ENCODE assay signal across 14 mouse cellular contexts in the genomic region with DNA sequence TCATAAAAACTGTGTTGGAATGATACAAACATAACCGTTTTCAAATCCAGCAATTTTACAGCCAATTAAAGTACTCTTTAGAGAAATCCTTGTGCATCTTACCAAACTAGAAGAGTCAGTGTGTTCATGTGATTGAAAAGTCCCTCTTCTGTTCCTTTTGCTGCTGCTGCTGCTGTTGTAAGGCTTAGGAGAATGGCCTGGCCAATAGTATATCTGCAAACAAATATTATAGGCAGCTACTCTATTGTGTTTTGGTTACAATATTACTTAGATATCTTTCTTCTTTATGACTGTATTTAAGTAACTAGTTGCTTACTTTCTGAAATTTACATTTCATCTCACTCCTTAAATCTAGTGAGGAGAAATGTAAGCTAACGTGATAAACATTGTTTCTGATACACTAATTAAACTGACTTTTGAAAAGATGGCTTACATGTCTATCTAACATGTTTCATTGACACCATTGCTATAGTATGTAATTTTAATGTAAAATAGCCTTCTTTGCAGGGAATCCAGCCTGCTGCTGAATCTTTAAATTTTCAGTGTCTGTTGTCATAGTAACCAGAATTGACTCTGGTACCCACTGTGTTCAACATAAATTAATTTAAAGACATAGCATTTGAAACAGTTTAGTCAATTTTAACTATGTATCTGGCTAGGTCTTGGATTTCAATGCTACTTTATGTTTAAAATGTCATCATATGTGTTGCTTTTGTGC.
A peak's percentile ranks its signal among the peaks of the same experiment; 100 is the strongest.
DNase-seq lines count a peak whose midpoint lies in the region; ATAC-seq and TF ChIP-seq lines count a peak whose summit lies in the region.
"Had no signal": no experiment of that assay in that cellular context is flagged by ENCODE, and none has a peak within 500 bp of the region (broad histone marks: within the 10 kb centered on the region; RNA-seq: fewer than 3 reads in every experiment).

No protein-coding gene starts in this region.

- peak; percentile 4 for DNase-seq in adrenal gland, adult 2 months
- no peak for DNase-seq in adrenal gland, postnatal 10 days
- no peak for DNase-seq in intestine, embryonic 14.5 days (ENCODE audit: low spot score)
- peak; percentile 73 for DNase-seq in brain, embryonic 14.5 days (ENCODE audit: low read depth)
- peak; percentile 51 for DNase-seq in hindbrain, postnatal 0 days (ENCODE audit: low spot score)
- no peak for DNase-seq in cerebellum, postnatal 4 days (ENCODE audit: low spot score in 2 of 2)
- no peak for DNase-seq in c-Kit-positive CD71-positive TER-119-positive erythroid progenitor cells, embryonic 14.5 days (ENCODE audit: low spot score)
- DNase-seq: cerebellum, adult 8-10 months; gastrocnemius, postnatal 36 days; lung, adult 18-20 months; right cerebral cortex, postnatal 14 days had no signal

- no peaks in the 10 kb centered on the region for H3K36me3 ChIP-seq in intestine, embryonic 14.5 days (ENCODE audit: control insufficient read depth, insufficient read depth, low read length)
- H3K36me3 ChIP-seq in intestine, postnatal 0 days (ENCODE audit: control insufficient read depth, insufficient read depth) = no peaks in the 10 kb centered on the region
- no peaks in the 10 kb centered on the region for H3K36me3 ChIP-seq in hindbrain, postnatal 0 days (ENCODE audit: insufficient read depth, low read length)

- peak overlapping the region; percentile 18 for H3K27ac ChIP-seq in intestine, embryonic 14.5 days (ENCODE audit: low read depth)
- H3K27ac ChIP-seq in intestine, postnatal 0 days (ENCODE audit: low read depth, low read length) = no peak overlapping the region
- H3K27ac ChIP-seq in hindbrain, postnatal 0 days = peak overlapping the region; percentile 32; the same call in 1 of the 2 replicates
- H3K27ac ChIP-seq: layer of hippocampus, adult 2 months; macrophage had no signal

- H3K4me1 ChIP-seq in intestine, embryonic 14.5 days (replicated peaks; ENCODE audit: control insufficient read depth, insufficient read depth, low read length) = peaks cover 3% of the 10 kb centered on the region; the same call in 1 of the 2 replicates
- no peaks in the 10 kb centered on the region for H3K4me1 ChIP-seq in intestine, postnatal 0 days (replicated peaks; ENCODE audit: control insufficient read depth, insufficient read depth, low read length)
- H3K4me1 ChIP-seq in hindbrain, postnatal 0 days (ENCODE audit: insufficient read depth, low read length) = no peaks in the 10 kb centered on the region

- no peaks in the 10 kb centered on the region for H3K9me3 ChIP-seq in intestine, embryonic 14.5 days (ENCODE audit: control insufficient read depth, low read length)
- H3K9me3 ChIP-seq in intestine, postnatal 0 days (ENCODE audit: control insufficient read depth) = no peaks in the 10 kb centered on the region
- H3K9me3 ChIP-seq in hindbrain, postnatal 0 days (ENCODE audit: low read length) = no peaks in the 10 kb centered on the region

- TF ChIP-seq CTCF in intestine, postnatal 0 days (IDR thresholded peaks at IDR 0.05; ENCODE audit: low read depth) = no peak
- no peak for TF ChIP-seq CTCF in brain, embryonic 14.5 days (IDR thresholded peaks at IDR 0.05; ENCODE audit: borderline replicate concordance, extremely low read depth, insufficient read depth, insufficient read length)
- no peak for TF ChIP-seq CTCF in hindbrain, postnatal 0 days (IDR thresholded peaks at IDR 0.05; ENCODE audit: low read depth)

- no peak overlapping the region for H3K4me2 ChIP-seq in intestine, embryonic 14.5 days (ENCODE audit: low read length)
- no peak overlapping the region for H3K4me2 ChIP-seq in intestine, postnatal 0 days (replicated peaks; ENCODE audit: low read depth)
- H3K4me2 ChIP-seq in hindbrain, postnatal 0 days (ENCODE audit: low read depth, low read length) = no peak overlapping the region

- no peak for ATAC-seq in intestine, embryonic 14.5 days (replicated peaks; ENCODE audit: low FRiP score, low TSS enrichment, low read depth)
- ATAC-seq in intestine, postnatal 0 days = no peak
- peak; percentile 59; the same call in 1 of the 2 replicates for ATAC-seq in hindbrain, postnatal 0 days

- H3K4me3 ChIP-seq in intestine, embryonic 14.5 days (ENCODE audit: low read depth, low read length) = no peak overlapping the region
- no peak overlapping the region for H3K4me3 ChIP-seq in intestine, postnatal 0 days (ENCODE audit: low read depth, low read length)
- H3K4me3 ChIP-seq in hindbrain, postnatal 0 days (ENCODE audit: low read length) = no peak overlapping the region
- H3K4me3 ChIP-seq: layer of hippocampus, adult 2 months had no signal

- no peak for TF ChIP-seq POLR2A in brain, embryonic 14.5 days (IDR thresholded peaks at IDR 0.05; ENCODE audit: borderline replicate concordance, extremely low read depth, insufficient read depth, insufficient read length, poor library complexity, severe bottlenecking)

- no peaks in the 10 kb centered on the region for H3K27me3 ChIP-seq in intestine, embryonic 14.5 days (replicated peaks; ENCODE audit: control insufficient read depth, insufficient read depth, low read length)
- no peaks in the 10 kb centered on the region for H3K27me3 ChIP-seq in intestine, postnatal 0 days (replicated peaks; ENCODE audit: control insufficient read depth, insufficient read depth, low read length)
- no peaks in the 10 kb centered on the region for H3K27me3 ChIP-seq in hindbrain, postnatal 0 days (ENCODE audit: insufficient read depth, low read length)

- H3K9ac ChIP-seq in intestine, embryonic 14.5 days (ENCODE audit: low read length) = no peak overlapping the region
- no peak overlapping the region for H3K9ac ChIP-seq in intestine, postnatal 0 days (ENCODE audit: low read depth, low read length)
- no peak overlapping the region for H3K9ac ChIP-seq in hindbrain, postnatal 0 days (replicated peaks; ENCODE audit: low read length)

- 53% methylated on average over 2 of the region's 2 CpGs for WGBS in intestine, embryonic 14.5 days
- 69% methylated on average over 2 of the region's 2 CpGs for WGBS in intestine, postnatal 0 days
- WGBS in hindbrain, postnatal 0 days = 59% methylated on average over 2 of the region's 2 CpGs

Comparison
In these comparisons a context has a peak if more than half of its experiments do, and no peak if none do; other contexts are left out.
1. DNase-seq: peak in adrenal gland, adult 2 months (single experiment), brain, embryonic 14.5 days (single experiment) and hindbrain, postnatal 0 days (single experiment); none in adrenal gland, postnatal 10 days (single experiment), intestine, embryonic 14.5 days (single experiment), cerebellum, postnatal 4 days (0 of 2) and c-Kit-positive CD71-positive TER-119-positive erythroid progenitor cells, embryonic 14.5 days (single experiment).